Mouse (Mus musculus) CH12.LX (cell line): Measurements from ENCODE around the gene Nfatc2ip.
A peak's percentile ranks its signal among the peaks of the same experiment; 100 is the strongest.

ENCODE experiments used
- CHD1 ChIP-seq: IDR thresholded peaks from 2 replicates; pipeline ENCODE4 v1.6.1; 2012; ENCODE audit warnings: low read depth, low read length, improper control_type of control experiment, inconsistent platforms
- CHD2 ChIP-seq: IDR thresholded peaks from 2 replicates; pipeline ENCODE4 v1.6.1; 2011; ENCODE audit warnings: low read length, improper control_type of control experiment
- CTCF ChIP-seq, 2 experiments: IDR thresholded peaks in 1 of 2; conservative IDR thresholded peaks in 1 of 2; 2 replicates each; pipeline ENCODE4 v1.5.1; 2011 to 2012; ENCODE audit warnings: low read depth in 2 of 2, low read length in 2 of 2, improper control_type of control experiment in 1 of 2, inconsistent platforms in 1 of 2, mild to moderate bottlenecking in 1 of 2, moderate library complexity in 1 of 2
- EP300 ChIP-seq: IDR thresholded peaks from 2 replicates; pipeline ENCODE4 v1.6.1; 2011; ENCODE audit warnings: low read length, improper control_type of control experiment
- GABPA ChIP-seq: IDR thresholded peaks from 2 replicates; pipeline ENCODE4 v1.6.1; 2012; ENCODE audit warnings: low read depth, low read length, improper control_type of control experiment, inconsistent platforms; ENCODE audit not compliant: insufficient replicate concordance
- HCFC1 ChIP-seq: IDR thresholded peaks from 2 replicates; pipeline ENCODE4 v1.6.1; 2012; ENCODE audit warnings: low read depth, mild to moderate bottlenecking, inconsistent platforms, low read length, improper control_type of control experiment
- IRF4 ChIP-seq: IDR thresholded peaks from 2 replicates; pipeline ENCODE4 v1.6.1; 2014; ENCODE audit warnings: low read depth, mild to moderate bottlenecking, inconsistent platforms, low read length, improper control_type of control experiment
- JUN ChIP-seq: IDR thresholded peaks from 2 replicates; pipeline ENCODE4 v1.6.1; 2011; ENCODE audit warnings: low read depth, mild to moderate bottlenecking, low read length, improper control_type of control experiment, moderate library complexity; ENCODE audit not compliant: insufficient read depth
- MEF2A ChIP-seq: IDR thresholded peaks from 2 replicates; pipeline ENCODE4 v1.6.1; 2014; ENCODE audit warnings: low read depth, mild to moderate bottlenecking, inconsistent platforms, low read length, improper control_type of control experiment, borderline replicate concordance
- NELFE ChIP-seq: IDR thresholded peaks from 2 replicates; pipeline ENCODE4 v1.6.1; 2011; ENCODE audit warnings: low read depth, low read length, improper control_type of control experiment
- POLR2A ChIP-seq: IDR thresholded peaks from 2 replicates; pipeline ENCODE4 v1.6.1; 2011; ENCODE audit warnings: low read depth, mild to moderate bottlenecking, improper control_type of control experiment, low read length
- RAD21 ChIP-seq: IDR thresholded peaks from 2 replicates; pipeline ENCODE4 v1.6.1; 2011; ENCODE audit warnings: low read depth, mild to moderate bottlenecking, low read length, improper control_type of control experiment, moderate library complexity
- ZMIZ1 ChIP-seq: IDR thresholded peaks from 2 replicates; pipeline ENCODE4 v1.6.1; 2012; ENCODE audit warnings: low read depth, mild to moderate bottlenecking, inconsistent platforms, low read length, improper control_type of control experiment

DNA sequence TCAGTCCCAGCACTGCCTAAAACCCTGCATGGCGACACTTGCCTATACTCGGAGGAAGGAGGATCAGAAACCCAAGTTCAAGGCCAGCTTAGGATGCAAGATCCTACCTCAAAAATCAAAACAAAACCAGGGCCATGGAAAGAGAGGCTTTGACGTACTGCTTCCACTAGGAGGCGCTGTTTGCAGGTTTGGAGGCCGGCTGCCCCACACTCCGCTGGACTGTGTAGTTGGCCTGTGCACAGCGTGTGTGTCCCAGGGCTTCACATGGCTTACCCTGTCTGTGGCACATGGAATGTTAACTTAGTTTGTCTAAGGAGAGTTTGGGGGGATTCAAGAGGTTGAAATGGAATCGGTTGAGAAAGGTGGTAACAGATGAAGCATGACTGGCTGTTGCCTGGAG lies 40.3 kb upstream of the Nfatc2ip start:
- peak; percentile 86 to 89 for TF ChIP-seq CTCF (conservative IDR thresholded peaks at IDR 0.05 in 1 of 2, IDR thresholded peaks at IDR 0.05 in 1 of 2; ENCODE audit: low read depth in 2 of 2, low read length in 2 of 2)
- no peak for TF ChIP-seq EP300
- no peak for TF ChIP-seq POLR2A
- no peak for TF ChIP-seq NELFE
- peak; percentile 66 for TF ChIP-seq RAD21
- no peak for TF ChIP-seq GABPA
- TF ChIP-seq HCFC1 = no peak
- TF ChIP-seq ZMIZ1 = no peak
- TF ChIP-seq MEF2A = no peak
- TF ChIP-seq JUN = no peak
- no peak for TF ChIP-seq CHD1
- TF ChIP-seq IRF4 = no peak
- no peak for TF ChIP-seq CHD2
